Mouse (Mus musculus): ENCODE results near the gene Ptov1. TPM values are rescaled to one million over a fixed set of nuclear protein-coding genes. Genes with fewer than 3 reads are reported as not detected.

Ptov1 gene
- polyA plus RNA-seq (2017; shearing (Covaris generic)) = 27.7 TPM

GRCm38 (mm10) chr7:44869697-44870528, at the start of gene Ptov1:
TSS of gene Ptov1 (minus strand) at chr7:44869788.

GRCm38 (mm10) chr7:44895593-44896434, 26.2 kb upstream of the Ptov1 start, which contains the start of gene Fuz:
TSS of gene Fuz (plus strand) at chr7:44896079.

GRCm38 (mm10) chr7:44892276-44892921, 22.8 kb upstream of the Ptov1 start, which contains the start of gene Med25:
TSS of gene Med25 (minus strand) at chr7:44892712.

GRCm38 (mm10) chr7:44857042-44857552, 12.5 kb downstream of the Ptov1 start, which contains the start of gene Pnkp:
TSS of gene Pnkp (plus strand) at chr7:44857139.

GRCm38 (mm10) chr7:44848561-44849415, 20.8 kb downstream of the Ptov1 start, which contains the start of the genes Akt1s1 and Tbc1d17:
TSS of gene Akt1s1 (plus strand) at chr7:44848991.
TSS of gene Tbc1d17 (minus strand) at chr7:44849079.

GRCm38 (mm10) chr7:44816470-44817021, 53.0 kb downstream of the Ptov1 start, which contains the start of gene Atf5:
TSS of gene Atf5 (minus strand) at chr7:44816658.

GRCm38 (mm10) chr7:44815721-44816469, 53.7 kb downstream of the Ptov1 start, which contains the start of the genes Nup62 and Il4i1:
TSS of gene Nup62 (plus strand) at chr7:44816088.
TSS of gene Il4i1 (plus strand) at chr7:44816387.

Other genes starting within 250 kb of the Ptov1 start
- not detected for gene Myh14, start 198.9 kb downstream of the Ptov1 start, polyA plus RNA-seq (2017; shearing (Covaris generic))
- not detected for gene Izumo2, start 161.0 kb downstream of the Ptov1 start, polyA plus RNA-seq (2017; shearing (Covaris generic))
- 106 TPM for gene Vrk3, start 121.4 kb downstream of the Ptov1 start, polyA plus RNA-seq (2017; shearing (Covaris generic))
- 0.71 TPM for gene Zfp473, start 118.7 kb downstream of the Ptov1 start, polyA plus RNA-seq (2017; shearing (Covaris generic))
- gene Nup62, start 53.7 kb downstream of the Ptov1 start, polyA plus RNA-seq (2017; shearing (Covaris generic)) = 43.8 TPM
- gene Il4i1, start 53.4 kb downstream of the Ptov1 start, polyA plus RNA-seq (2017; shearing (Covaris generic)) = 2.3 TPM
- gene Atf5, start 53.1 kb downstream of the Ptov1 start, polyA plus RNA-seq (2017; shearing (Covaris generic)) = 0.39 TPM
- gene Akt1s1, start 20.8 kb downstream of the Ptov1 start, polyA plus RNA-seq (2017; shearing (Covaris generic)) = 35.4 TPM
- gene Tbc1d17, start 20.7 kb downstream of the Ptov1 start, polyA plus RNA-seq (2017; shearing (Covaris generic)) = 93.5 TPM
- gene Pnkp, start 12.6 kb downstream of the Ptov1 start, polyA plus RNA-seq (2017; shearing (Covaris generic)) = 105 TPM
- 59.3 TPM for gene Med25, start 22.9 kb upstream of the Ptov1 start, polyA plus RNA-seq (2017; shearing (Covaris generic))
- 45.3 TPM for gene Fuz, start 26.3 kb upstream of the Ptov1 start, polyA plus RNA-seq (2017; shearing (Covaris generic))
- gene Ap2a1, start 59.7 kb upstream of the Ptov1 start, polyA plus RNA-seq (2017; shearing (Covaris generic)) = 68.0 TPM
- not detected for gene Tsks, start 73.4 kb upstream of the Ptov1 start, polyA plus RNA-seq (2017; shearing (Covaris generic))
- gene Cpt1c, start 105.1 kb upstream of the Ptov1 start, polyA plus RNA-seq (2017; shearing (Covaris generic)) = 0.30 TPM
- gene Prmt1, start 116.8 kb upstream of the Ptov1 start, polyA plus RNA-seq (2017; shearing (Covaris generic)) = 175 TPM
- 235 TPM for gene Irf3, start 127.9 kb upstream of the Ptov1 start, polyA plus RNA-seq (2017; shearing (Covaris generic))
- gene Bcl2l12, start 128.9 kb upstream of the Ptov1 start, polyA plus RNA-seq (2017; shearing (Covaris generic)) = 35.8 TPM
- gene Scaf1, start 146.6 kb upstream of the Ptov1 start, polyA plus RNA-seq (2017; shearing (Covaris generic)) = 38.8 TPM
- gene Rras, start 148.2 kb upstream of the Ptov1 start, polyA plus RNA-seq (2017; shearing (Covaris generic)) = 24.1 TPM
- gene Prr12, start 183.1 kb upstream of the Ptov1 start, polyA plus RNA-seq (2017; shearing (Covaris generic)) = 4.0 TPM
- 115 TPM for gene Nosip, start 192.6 kb upstream of the Ptov1 start, polyA plus RNA-seq (2017; shearing (Covaris generic))
- 3.0 TPM for gene Prrg2, start 192.9 kb upstream of the Ptov1 start, polyA plus RNA-seq (2017; shearing (Covaris generic))
- gene Rcn3, start 222.4 kb upstream of the Ptov1 start, polyA plus RNA-seq (2017; shearing (Covaris generic)) = 10.7 TPM
- 2.8 TPM for gene Fcgrt, start 234.1 kb upstream of the Ptov1 start, polyA plus RNA-seq (2017; shearing (Covaris generic))

Measured in CD4-positive, CD25-positive, alpha-beta regulatory T cell (primary cell).